Mouse (Mus musculus): ENCODE data around the gene Nudt22.
"Not testable (repeated sequence)": the region's sequence is repeated elsewhere in the genome, so short reads cannot be mapped to it uniquely, and the experiment has no call there.

- TF ChIP-seq CTCF (IDR thresholded peaks at IDR 0.05; ENCODE audit: control insufficient read depth, insufficient read depth, insufficient read length); MYOG (IDR thresholded peaks at IDR 0.05; ENCODE audit: control insufficient read depth, extremely low read depth, insufficient read length); FOSL1 (IDR thresholded peaks at IDR 0.05; ENCODE audit: insufficient read depth, low read length, poor library complexity, severe bottlenecking): not testable (repeated sequence)
Measured at GRCm38 (mm10) chr19:6991166-6991565, 4.8 kb downstream of the Nudt22 start.

Measured in C2C12 (cell line).